Mouse (Mus musculus) heart, postnatal 0 days (tissue): ENCODE measurements around the gene Ankmy1. TPM values are rescaled to one million over a fixed set of nuclear protein-coding genes. Genes with fewer than 3 reads are reported as not detected.

Experiments used
- ATAC-seq: fragments of 200-750 bp; cut with Nextera tagmentation; 2 replicates; pipeline ENCODE4 v1.8.0; 2017; ENCODE audit warnings: low read depth, moderate number of reproducible peaks, moderate library complexity; ENCODE audit not compliant: insufficient read depth
- DNase-seq: peaks from one replicate; pipeline ENCODE4 v3.0.0-alpha.2; 2016; ENCODE audit warnings: low spot score
- H3K27ac ChIP-seq: fragments of 300-500 bp; sonication (generic); 2 replicates; pipeline ENCODE4 v1.5.1; 2014; ENCODE audit warnings: low read depth, mild to moderate bottlenecking
- H3K27me3 ChIP-seq: fragments of 300-500 bp; sonication (generic); 2 replicates; pipeline ENCODE4 v1.6.1; 2014; ENCODE audit warnings: low read length, mixed read lengths; ENCODE audit not compliant: control insufficient read depth, insufficient read depth
- H3K36me3 ChIP-seq: fragments of 300-500 bp; sonication (generic); replicated peaks from 2 replicates; pipeline ENCODE4 v1.6.1; 2014; ENCODE audit warnings: low read length, mixed read lengths; ENCODE audit not compliant: control insufficient read depth, insufficient read depth
- H3K4me1 ChIP-seq: fragments of 300-500 bp; sonication (generic); 2 replicates; pipeline ENCODE4 v1.6.1; 2014; ENCODE audit warnings: antibody characterized with exemption; ENCODE audit not compliant: control insufficient read depth, insufficient read depth
- H3K4me2 ChIP-seq: fragments of 300-500 bp; sonication (generic); 2 replicates; pipeline ENCODE4 v1.6.1; 2014; ENCODE audit warnings: low read depth, mild to moderate bottlenecking, low read length, moderate library complexity
- H3K4me3 ChIP-seq: fragments of 300-500 bp; sonication (generic); 2 replicates; pipeline ENCODE4 v1.5.1; 2014; ENCODE audit warnings: low read depth, low read length
- H3K9ac ChIP-seq: fragments of 300-500 bp; sonication (generic); replicated peaks from 2 replicates; pipeline ENCODE4 v1.6.1; 2014; ENCODE audit warnings: low read depth, low read length, mixed read lengths
- H3K9me3 ChIP-seq: fragments of 300-500 bp; sonication (generic); replicated peaks from 2 replicates; pipeline ENCODE4 v1.6.1; 2016; ENCODE audit warnings: low read length; ENCODE audit not compliant: control insufficient read depth
- CTCF ChIP-seq: IDR thresholded peaks from 2 replicates; pipeline ENCODE4 v1.5.1; 2016; ENCODE audit warnings: antibody characterized with exemption, control low read depth, low read depth
- EP300 ChIP-seq: IDR thresholded peaks from 2 replicates; pipeline ENCODE4 v1.6.1; 2016; ENCODE audit warnings: antibody characterized with exemption, low read depth
- WGBS: fragments of 180-500 bp; shearing (Covaris S2); extraction: QIAGEN DNeasy Blood & Tissue Kit; methylation state at CpG from one replicate; pipeline ENCODE4 v1.1.7; 2014; 5-methylcytosine and 5-hydroxymethylcytosine counted together
- polyA plus RNA-seq: library from polyadenylated mRNA; unstranded; fragments of >200 nt; fragmentation: Nextera tagmentation; extraction: Ambion mirVana; gene quantifications from 2 replicates; pipeline ENCODE4 v1.2.1, GENCODE M21; 2015
- total RNA-seq: library from RNA; depleted of rRNA; stranded (reverse); fragments of >200 nt; gene quantifications from 2 replicates; pipeline ENCODE4 v1.2.3, GENCODE M21; 2014; ENCODE audit warnings: low replicate concordance

Gene Ankmy1
- total and polyA plus RNA-seq, 2 experiments from 2014 or later: 0.10 TPM; not detected in 1

DNA sequence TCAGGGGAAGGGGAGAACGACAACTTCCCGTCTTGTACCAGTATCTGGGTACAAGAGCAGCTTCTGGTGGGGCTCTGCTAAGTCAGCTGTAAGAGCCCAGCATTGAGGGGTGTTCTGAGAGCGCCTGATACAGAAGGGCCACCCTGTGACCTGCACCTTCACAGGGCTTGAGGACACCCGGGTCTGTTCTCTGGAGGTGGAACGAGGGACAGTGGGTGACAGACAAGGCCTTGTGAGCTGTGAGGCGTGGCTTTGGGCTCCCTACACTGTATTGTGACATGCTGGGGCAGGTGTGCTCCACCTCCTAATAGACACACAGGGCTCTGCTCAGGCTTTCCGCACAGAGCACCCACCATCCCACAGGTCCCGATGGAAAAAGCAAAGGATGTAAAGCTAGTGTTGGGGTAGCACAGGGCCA lies 9.0 kb upstream of the Ankmy1 start:
- Histone ChIP-seq H3K4me3 (peak overlapping the region; percentile 69), H3K9me3 (no peaks in the 10 kb centered on the region), H3K9ac (peak overlapping the region; percentile 91), H3K36me3 (peaks cover 24% of the 10 kb centered on the region), H3K4me1 (peaks cover 26% of the 10 kb centered on the region), H3K27me3 (no peaks in the 10 kb centered on the region), H3K27ac (peak overlapping the region; percentile 95), H3K4me2 (peak overlapping the region; percentile 97)
- TF ChIP-seq EP300 (no peak), CTCF (no peak)
- WGBS: 40% methylated on average over 8 of the region's 8 CpGs
- ATAC-seq: no peak
- no peak for DNase-seq

DNA sequence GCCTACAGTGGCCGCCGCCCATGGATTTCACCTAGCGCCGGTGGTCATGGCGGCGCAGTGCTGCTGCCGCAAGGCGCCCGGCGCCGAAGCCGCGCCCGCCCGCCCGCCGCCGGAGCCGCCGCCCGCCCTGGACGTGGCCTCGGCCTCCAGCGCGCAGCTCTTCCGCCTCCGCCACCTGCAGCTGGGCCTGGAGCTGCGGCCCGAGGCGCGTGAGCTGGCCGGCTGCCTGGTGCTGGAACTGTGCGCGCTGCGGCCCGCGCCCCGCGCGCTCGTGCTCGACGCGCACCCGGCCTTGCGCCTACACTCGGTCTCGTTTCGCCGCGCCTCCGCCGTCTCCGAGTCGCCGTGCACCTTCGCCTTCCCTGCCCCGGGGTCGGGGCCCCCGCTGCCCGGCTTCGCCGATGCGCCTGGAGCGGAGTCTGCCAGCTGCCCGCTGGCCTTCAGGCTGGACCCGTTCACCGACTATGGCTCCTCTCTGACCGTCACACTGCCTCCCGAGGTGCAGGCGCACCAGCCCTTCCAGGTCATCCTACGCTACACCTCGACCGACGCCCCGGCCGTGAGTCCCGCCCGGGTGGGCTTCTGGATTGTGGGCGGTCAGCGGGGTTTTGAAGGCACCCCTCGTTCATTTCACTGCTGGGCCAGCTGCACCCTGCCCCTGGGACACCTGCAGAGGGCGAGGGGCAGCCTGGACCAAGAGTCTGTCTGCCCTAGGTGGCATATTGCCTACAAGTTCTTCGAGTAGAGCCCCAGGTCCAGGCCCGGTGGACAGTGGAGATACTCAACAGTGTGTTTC lies 8.4 kb upstream of the Ankmy1 start:
- H3K4me3 ChIP-seq: peak overlapping the region; percentile 69
- H3K4me2 ChIP-seq: peak overlapping the region; percentile 97
- ATAC-seq (peak; percentile 38), DNase-seq (peak; percentile 43)
- H3K4me1 ChIP-seq: peaks cover 26% of the 10 kb centered on the region
- H3K9ac ChIP-seq: peak overlapping the region; percentile 91
- peaks cover 18% of the 10 kb centered on the region for H3K36me3 ChIP-seq
- WGBS: under 1% methylated on average over 52 of the region's 85 CpGs
- H3K9me3 ChIP-seq: no peaks in the 10 kb centered on the region
- H3K27me3 ChIP-seq: no peaks in the 10 kb centered on the region
- TF ChIP-seq EP300: no peak
- TF ChIP-seq CTCF: no peak
- H3K27ac ChIP-seq: peak overlapping the region; percentile 95

DNA sequence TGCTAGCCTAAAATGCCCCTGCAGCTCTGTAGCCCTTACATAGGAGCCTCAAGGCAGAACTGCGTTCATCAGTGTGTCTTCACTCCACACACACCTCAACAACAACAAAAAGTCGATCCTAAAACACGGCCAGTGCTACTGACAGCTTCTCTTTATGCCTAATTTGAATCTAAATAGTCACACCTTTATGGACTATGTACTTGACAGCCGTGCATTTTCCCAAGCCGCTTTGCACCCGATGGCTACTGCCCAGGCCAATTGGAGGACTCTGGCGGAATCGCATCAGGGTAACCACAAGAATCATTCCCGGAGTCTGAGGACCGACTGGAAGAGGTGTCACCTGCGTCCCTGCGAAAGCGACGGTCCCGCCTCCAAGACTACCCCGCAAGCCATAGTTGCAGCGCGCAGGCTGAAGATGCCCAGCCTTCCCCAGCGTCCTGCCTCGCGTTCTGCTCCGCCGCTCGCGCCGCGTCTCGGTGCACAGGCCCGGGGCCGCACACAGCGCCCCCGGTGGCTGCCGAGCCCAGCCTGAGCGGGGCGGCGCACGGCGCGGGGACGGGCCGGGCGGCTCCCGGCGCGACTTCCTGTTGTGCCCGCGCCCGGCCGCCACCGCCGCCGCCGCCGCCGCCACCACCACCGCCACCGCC lies 7.7 kb upstream of the Ankmy1 start, which contains the start of gene Rnpepl1:
TSS of gene Rnpepl1 (plus strand) at position 545 of the 647 bp plus-strand sequence.
- Histone ChIP-seq H3K4me1 (peaks cover 26% of the 10 kb centered on the region), H3K4me3 (peak within 1 kb of the TSS; percentile 69), H3K9ac (peak within 1 kb of the TSS; percentile 91), H3K4me2 (peak within 1 kb of the TSS; percentile 97), H3K27ac (peak within 1 kb of the TSS; percentile 95), H3K36me3 (peaks cover 10% of the 10 kb centered on the region), H3K9me3 (no peaks in the 10 kb centered on the region), H3K27me3 (no peaks in the 10 kb centered on the region)
- TF ChIP-seq CTCF (peak; percentile 47), EP300 (no peak)
- under 1% methylated on average over 33 of the region's 57 CpGs for WGBS
- ATAC-seq (peak; percentile 62), DNase-seq (peak; percentile 59)

DNA sequence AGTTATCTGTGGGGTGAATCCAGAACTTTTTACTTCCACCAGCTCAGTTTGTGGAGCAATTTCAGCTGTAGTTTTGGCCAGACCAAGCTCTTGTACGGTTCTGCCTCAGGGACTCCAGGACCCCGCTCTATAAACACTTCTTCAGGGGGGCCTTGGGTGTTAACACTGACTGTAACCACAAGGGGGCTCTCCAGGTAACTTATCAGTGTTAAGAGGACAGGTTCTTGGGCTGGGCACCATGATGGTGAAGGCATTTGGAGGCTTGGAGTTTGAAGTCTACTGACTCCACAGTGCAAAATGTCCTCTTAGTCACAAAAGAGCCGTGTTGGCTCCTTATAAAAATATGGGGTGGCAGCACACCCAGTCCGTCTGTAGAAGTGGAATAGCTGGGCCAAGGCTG lies 6.4 kb upstream of the Ankmy1 start:
- H3K9me3 ChIP-seq: no peaks in the 10 kb centered on the region
- WGBS: 70% methylated on average over 4 of the region's 4 CpGs
- no peak for DNase-seq

DNA sequence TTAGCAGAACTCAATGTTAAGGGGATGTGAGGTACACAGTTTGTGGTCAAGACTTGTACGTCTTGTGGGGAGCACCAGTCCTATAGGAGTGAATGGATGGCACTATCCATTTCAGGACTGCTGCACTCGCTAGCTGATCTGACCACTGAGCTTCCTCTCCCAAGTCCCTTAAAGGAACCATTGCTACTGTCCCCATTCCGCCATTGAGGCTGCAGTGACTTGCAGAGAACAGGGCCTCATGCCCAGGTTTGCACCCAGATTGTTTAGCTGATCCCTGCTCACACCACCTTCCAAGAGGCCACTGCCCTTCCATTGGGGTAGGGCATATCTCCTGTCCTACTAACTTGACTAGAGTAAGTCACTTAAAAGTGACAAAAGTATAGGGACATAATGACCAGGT lies 6.0 kb upstream of the Ankmy1 start:
- TF ChIP-seq EP300 (no peak), CTCF (no peak)
- no peak overlapping the region for H3K9ac ChIP-seq
- 91% methylated on average over 3 of the region's 3 CpGs for WGBS
- no peaks in the 10 kb centered on the region for H3K27me3 ChIP-seq
- no peak for ATAC-seq
- H3K36me3 ChIP-seq: peaks cover 4% of the 10 kb centered on the region; the same call in 1 of the 2 replicates
- no peaks in the 10 kb centered on the region for H3K9me3 ChIP-seq
- no peak overlapping the region for H3K4me3 ChIP-seq
- H3K27ac ChIP-seq: no peak overlapping the region
- no peak overlapping the region for H3K4me2 ChIP-seq
- DNase-seq: no peak
- H3K4me1 ChIP-seq: peaks cover 26% of the 10 kb centered on the region

More for the DNA sequence above, 6.4 kb upstream of the Ankmy1 start:
- TF ChIP-seq CTCF (peak; percentile 25; the same call in 1 of the 2 replicates), EP300 (no peak)
- no peak overlapping the region for H3K4me3 ChIP-seq
- no peaks in the 10 kb centered on the region for H3K27me3 ChIP-seq
- H3K27ac ChIP-seq: no peak overlapping the region
- H3K9ac ChIP-seq: no peak overlapping the region
- ATAC-seq: no peak
- peaks cover 4% of the 10 kb centered on the region; the same call in 1 of the 2 replicates for H3K36me3 ChIP-seq
- H3K4me2 ChIP-seq: no peak overlapping the region
- H3K4me1 ChIP-seq: peaks cover 26% of the 10 kb centered on the region
